Comparison of ENCODE assay signal across 9 mouse cellular contexts in genomic region chr10:81492606-81493240, GRCm38 (mm10). TPM values are rescaled to one million over a fixed set of nuclear protein-coding genes. Genes with fewer than 3 reads are reported as not detected.
"Had no signal": no experiment of that assay in that cellular context is flagged by ENCODE, and none has a peak within 500 bp of the region (broad histone marks: within the 10 kb centered on the region; RNA-seq: fewer than 3 reads in every experiment).

No protein-coding gene starts in this region.

- H3K27ac ChIP-seq: liver, embryonic 12.5 days; stomach, postnatal 0 days had no signal

- H3K27me3 ChIP-seq: liver, embryonic 12.5 days had no signal

- H3K4me2 ChIP-seq: liver, embryonic 12.5 days; lung, embryonic 14.5 days; midbrain, embryonic 11.5 days had no signal

- DNase-seq: kidney, postnatal 25 days; lung, embryonic 14.5 days; lung, postnatal 10 days; lung, postnatal 4 days had no signal

- H3K4me3 ChIP-seq: liver, embryonic 12.5 days had no signal

- ATAC-seq: liver, embryonic 12.5 days; midbrain, embryonic 16.5 days had no signal

- H3K9ac ChIP-seq: liver, embryonic 12.5 days; lung, embryonic 14.5 days had no signal

- H3K9me3 ChIP-seq: liver, embryonic 12.5 days had no signal

RNA-seq across cellular contexts. Expression of gene Celf5, which starts 10.2 kb away (rescaled TPM):
- total RNA-seq: megakaryocyte, adult 5-6 weeks had no signal
